Mouse (Mus musculus) bone marrow, adult 2 months (tissue): ENCODE measurements around the gene Fntb.

Experiments used
- CTCF ChIP-seq: fragments of 200-500 bp; IDR thresholded peaks from 2 replicates; pipeline ENCODE4 v1.5.1; 2011; ENCODE audit warnings: low read length, control low read depth; ENCODE audit not compliant: control insufficient read depth, insufficient read depth
- POLR2A ChIP-seq: fragments of 200-500 bp; IDR thresholded peaks from 2 replicates; pipeline ENCODE4 v1.6.1; 2011; ENCODE audit warnings: low read depth, mild to moderate bottlenecking, control low read depth, low read length, borderline replicate concordance; ENCODE audit not compliant: control insufficient read depth

GRCm38 (mm10) chr12:76837844-76838650 is 72.7 kb downstream of the Fntb start:
- TF ChIP-seq POLR2A (no peak), CTCF (no peak)
